Mouse (Mus musculus): Measurements from ENCODE around the gene Mrpl33.

GRCm38 (mm10) chr5:31606151-31606550 lies 9.4 kb downstream of the Mrpl33 start:
- TF ChIP-seq CTCF (IDR thresholded peaks at IDR 0.05; ENCODE audit: borderline replicate concordance, insufficient read depth, low read depth, low read length) (no peak), POLR2A (IDR thresholded peaks at IDR 0.05; ENCODE audit: borderline replicate concordance, insufficient read depth, low read length) (no peak)
